Mouse (Mus musculus) cerebellum, adult (tissue): ENCODE results near the gene Hoxa11.

Experiments used
- ATAC-seq: cut with Nextera tagmentation; 2 replicates; pipeline ENCODE4 v1.9.2; 2017; ENCODE audit warnings: mild to moderate bottlenecking, moderate library complexity, mixed read lengths; ENCODE audit not compliant: insufficient number of reproducible peaks, low FRiP score, low TSS enrichment

The Hoxa11 gene

DNA sequence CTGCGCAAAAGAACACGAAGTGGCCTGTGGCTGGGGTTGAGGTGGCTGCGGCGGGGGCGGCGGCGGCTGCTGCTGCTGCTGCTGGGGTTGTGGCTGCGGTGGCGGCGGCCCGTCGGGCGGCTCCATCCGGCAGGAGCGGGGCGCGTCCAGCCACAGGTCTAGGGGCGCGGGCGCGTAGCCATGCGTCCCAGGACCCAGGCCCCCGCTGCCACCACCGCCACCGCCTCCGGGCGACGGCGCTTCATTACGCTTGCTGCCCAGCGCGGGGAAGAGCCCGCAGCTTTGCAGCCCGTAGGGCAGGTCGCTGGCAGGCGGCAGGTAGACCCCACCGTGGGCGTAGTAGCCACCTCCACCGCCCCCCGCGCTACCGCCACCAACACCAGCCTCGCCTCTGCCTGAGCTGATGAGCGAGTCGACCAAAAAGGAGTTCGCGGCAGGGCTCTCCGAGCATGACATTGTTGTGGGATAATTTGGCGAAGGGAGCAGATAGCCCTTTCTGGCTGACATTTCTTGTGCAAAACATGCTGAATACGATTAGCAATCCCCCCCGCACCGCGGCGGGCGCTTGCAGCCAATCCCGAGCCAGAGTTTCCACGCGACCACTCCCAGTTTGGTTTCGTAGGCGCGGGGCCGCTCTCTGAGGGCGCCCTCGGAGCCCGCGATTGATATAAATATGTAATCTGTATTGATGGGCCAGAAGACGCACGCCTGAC is 11.0 kb downstream of the Hoxa11 start:
- ATAC-seq, result no peak

- no peak for ATAC-seq
Measured at GRCm38 (mm10) chr6:52233546-52234427, 11.8 kb downstream of the Hoxa11 start.

GRCm38 (mm10) chr6:52232984-52233545 is 12.5 kb downstream of the Hoxa11 start:
- no peak for ATAC-seq

GRCm38 (mm10) chr6:52232568-52232965 is 13.0 kb downstream of the Hoxa11 start:
- no peak for ATAC-seq

DNA sequence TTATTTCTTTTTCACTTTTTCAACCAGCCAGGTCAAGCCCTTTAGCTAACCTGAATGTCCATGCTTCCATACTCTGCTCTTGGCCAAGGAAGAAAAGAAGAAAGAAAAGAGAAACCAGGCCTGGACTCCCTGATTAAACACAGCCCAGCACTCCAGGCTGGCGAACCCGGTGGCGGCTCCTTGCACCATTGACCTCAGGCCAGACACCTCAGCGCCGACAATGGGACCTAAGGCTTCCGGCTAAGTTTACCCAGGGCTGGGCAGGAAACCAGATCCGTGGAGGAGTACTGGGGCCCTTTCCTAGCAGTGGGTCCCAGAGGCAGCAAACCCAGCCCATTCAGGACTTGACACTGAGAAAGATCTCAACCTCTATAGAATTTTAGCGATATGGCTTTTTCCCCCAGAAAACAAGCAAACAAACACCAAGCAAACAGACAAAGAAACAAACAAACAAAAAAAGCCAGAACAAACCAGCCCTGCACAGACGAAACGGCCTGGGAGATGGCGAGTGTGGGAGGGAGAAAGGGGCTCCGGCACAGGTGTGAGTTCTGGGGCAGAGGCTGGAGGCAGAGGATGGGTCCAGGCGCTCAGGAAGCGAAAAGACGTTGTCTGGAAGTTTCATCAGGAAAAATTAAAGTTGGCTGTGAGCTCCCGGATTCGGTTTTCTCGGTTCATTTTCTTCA is 13.6 kb downstream of the Hoxa11 start:
- ATAC-seq, result no peak

GRCm38 (mm10) chr6:52230516-52231165 is 15.0 kb downstream of the Hoxa11 start, which contains the start of gene Hoxa9:
Gene Hoxa9 (minus strand): TSS chr6:52231089.
- no peak for ATAC-seq

- no peak for ATAC-seq
Measured at GRCm38 (mm10) chr6:52229558-52230416, 15.8 kb downstream of the Hoxa11 start.

- ATAC-seq, result no peak
Measured at GRCm38 (mm10) chr6:52228475-52229465, 16.8 kb downstream of the Hoxa11 start.

DNA sequence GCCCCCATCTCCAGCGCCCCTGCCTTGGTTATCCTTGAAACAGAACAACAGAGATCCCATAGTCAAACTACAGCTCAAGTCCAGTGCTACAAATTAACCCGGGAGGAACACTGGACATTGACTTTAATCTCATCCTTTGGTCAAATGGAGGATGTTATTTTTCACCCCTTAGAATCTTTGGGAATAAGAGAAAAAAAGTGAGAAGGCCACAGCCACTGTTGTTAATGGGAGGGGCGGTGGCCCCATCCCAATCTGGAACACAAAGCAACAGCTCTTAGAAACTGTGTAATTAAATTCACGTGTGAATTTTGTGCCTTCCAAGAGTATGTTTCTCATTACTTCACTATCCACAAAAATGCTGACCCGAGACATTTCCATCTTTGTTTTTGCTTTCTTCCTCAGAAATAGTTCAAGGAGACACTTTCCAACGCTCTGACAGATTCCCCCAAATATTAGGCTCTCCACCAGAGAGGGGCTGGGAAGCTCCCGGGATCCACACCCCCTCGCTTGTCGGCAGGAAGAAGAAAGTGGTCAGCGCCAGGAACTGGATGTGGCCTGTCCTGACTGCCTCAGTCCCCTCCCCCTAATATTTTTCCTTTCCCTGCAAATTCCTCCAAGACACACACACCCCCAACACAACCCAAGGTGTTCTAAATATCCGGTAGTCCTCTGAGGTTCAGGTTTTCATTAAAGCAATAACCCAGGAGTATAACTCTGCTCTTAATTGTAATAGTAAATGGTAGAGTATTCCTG is 18.0 kb downstream of the Hoxa11 start:
- no peak for ATAC-seq

GRCm38 (mm10) chr6:52226569-52227257 is 18.9 kb downstream of the Hoxa11 start:
- no peak for ATAC-seq

DNA sequence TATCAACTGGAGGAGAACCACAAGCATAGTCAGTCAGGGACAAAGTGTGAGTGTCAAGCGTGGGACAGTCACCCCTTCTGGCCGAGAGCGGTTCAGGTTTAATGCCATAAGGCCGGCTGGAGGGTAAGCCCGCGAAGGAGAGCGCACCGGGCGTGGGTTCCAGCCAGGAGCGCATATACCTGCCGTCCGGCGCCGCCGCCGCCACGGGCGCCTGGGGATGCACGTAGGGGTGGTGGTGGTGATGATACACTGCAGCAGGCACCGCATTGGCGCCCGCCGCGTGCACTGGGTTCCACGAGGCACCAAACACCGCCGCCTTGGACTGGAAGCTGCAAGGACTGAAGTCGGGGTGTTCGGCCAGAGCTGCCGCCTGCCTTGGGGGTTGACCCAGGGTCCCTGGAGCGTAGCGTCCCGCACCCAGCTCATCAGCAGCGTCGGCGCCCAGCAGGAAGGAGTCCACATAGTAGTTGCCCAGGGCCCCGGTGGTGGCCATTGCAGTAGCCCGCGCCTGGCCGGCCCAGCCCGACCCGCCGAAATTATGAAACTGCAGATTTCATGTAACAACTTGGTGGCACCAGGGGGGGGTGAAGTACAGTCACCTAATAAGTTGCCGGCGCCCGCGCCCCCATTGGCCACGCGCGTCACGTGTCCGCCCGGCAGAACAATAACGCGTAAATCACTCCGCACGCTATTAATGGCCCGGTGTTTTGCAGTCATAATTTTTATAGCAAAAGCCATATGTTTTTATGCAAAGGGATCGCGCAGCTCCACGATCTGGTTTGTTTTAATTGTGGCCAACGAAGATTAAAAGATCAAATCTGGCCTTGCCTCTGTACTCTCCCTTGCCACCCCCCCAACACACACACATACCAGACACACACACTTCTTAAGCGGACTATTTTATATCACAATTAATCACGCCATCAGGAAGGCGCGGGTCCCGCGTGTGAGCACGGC is 19.7 kb downstream of the Hoxa11 start:
- no peak for ATAC-seq

DNA sequence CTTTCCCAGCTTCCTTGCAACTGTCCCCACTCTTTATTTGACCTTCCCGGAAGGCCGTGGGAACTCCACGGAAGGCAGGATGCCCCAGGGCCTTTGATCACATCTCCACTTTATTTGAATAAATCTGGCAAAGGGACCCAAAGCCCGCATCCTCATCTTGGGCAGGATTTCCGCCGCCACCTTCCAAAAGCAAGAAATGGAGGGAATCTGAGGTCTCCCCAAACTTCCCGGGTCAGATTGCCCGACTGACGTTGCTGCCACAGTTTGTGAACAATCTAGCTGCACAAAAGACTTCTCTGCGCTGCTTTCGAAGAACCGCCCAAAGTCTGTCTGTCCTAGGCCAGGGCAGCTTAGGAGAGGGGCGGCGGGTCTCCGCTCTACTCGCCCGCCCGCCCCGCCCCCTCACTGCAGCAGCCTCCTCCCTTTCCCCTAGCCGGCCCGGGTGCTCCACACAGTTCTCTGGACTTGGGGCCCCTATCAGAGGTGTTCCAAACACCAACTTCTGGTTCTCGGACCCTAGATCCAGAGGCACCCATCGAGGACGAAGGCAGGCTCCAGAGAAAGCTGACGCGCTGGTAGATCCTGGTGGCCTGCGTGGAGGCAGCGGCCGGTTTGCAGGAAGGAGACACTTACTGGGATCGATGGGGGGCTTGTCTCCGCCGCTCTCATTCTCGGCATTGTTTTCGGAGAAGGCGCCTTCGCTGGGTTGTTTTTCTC is 20.6 kb downstream of the Hoxa11 start:
- ATAC-seq, result no peak

GRCm38 (mm10) chr6:52223939-52224760 is 21.5 kb downstream of the Hoxa11 start:
- no peak for ATAC-seq

DNA sequence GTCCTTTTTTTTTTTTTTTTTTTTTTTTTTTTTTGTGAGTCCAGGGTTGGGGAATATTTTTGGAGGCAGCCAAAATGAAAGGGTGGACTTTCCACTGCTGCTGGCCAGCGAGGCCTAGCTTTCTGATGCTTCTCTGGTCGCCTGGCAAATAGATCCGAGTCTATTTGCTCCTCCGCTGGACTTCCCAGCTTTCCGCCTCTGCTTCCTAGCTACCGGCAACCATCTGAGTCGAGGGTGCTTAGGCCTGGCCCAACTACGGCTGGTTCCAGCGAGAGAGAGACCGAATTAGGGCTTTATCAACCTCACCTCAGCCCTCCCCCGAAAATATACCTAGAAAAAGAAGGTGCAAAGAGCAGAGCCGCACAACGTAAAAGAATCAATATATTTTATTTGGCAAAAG is 22.9 kb downstream of the Hoxa11 start:
- no peak for ATAC-seq
